Mouse (Mus musculus): ENCODE measurements around the gene Cdca3. TPM values are rescaled to one million over a fixed set of nuclear protein-coding genes. Genes with fewer than 3 reads are reported as not detected.
A peak's percentile ranks its signal among the peaks of the same experiment; 100 is the strongest.

The Cdca3 gene
- polyA plus RNA-seq, 1 experiment from 2014 or later = 85.1 TPM

- no peak for TF ChIP-seq CTCF (IDR thresholded peaks at IDR 0.05; ENCODE audit: low read depth)
- Histone ChIP-seq H3K36me3 (ENCODE audit: insufficient read depth, low read length) (no peaks in the 10 kb centered on the region), H3K9me3 (replicated peaks; ENCODE audit: low read length) (no peaks in the 10 kb centered on the region), H3K4me2 (ENCODE audit: low read length) (no peak overlapping the region), H3K4me3 (replicated peaks; ENCODE audit: low read depth, low read length) (no peak overlapping the region), H3K27ac (no peak overlapping the region), H3K27me3 (ENCODE audit: insufficient read depth, low read length) (no peaks in the 10 kb centered on the region), H3K9ac (ENCODE audit: low read depth, low read length) (0 out of 2 replicates have a peak overlapping the region, but pooled peaks have one; percentile 27), H3K4me1 (replicated peaks; ENCODE audit: insufficient read depth, low read length) (peaks cover 5% of the 10 kb centered on the region; the same call in 1 of the 2 replicates)
- DNase-seq (ENCODE audit: low spot score) (no peak), ATAC-seq (replicated peaks; ENCODE audit: low FRiP score, low read depth) (no peak)
- 29% methylated on average over 10 of the region's 10 CpGs for WGBS
These were observed 6.2 kb downstream of the Cdca3 start for GRCm38 (mm10) chr6:124835531-124835930.

GRCm38 (mm10) chr6:124836411-124836810 lies 7.1 kb downstream of the Cdca3 start:
- ATAC-seq (replicated peaks; ENCODE audit: low FRiP score, low read depth) = no peak
- no peaks in the 10 kb centered on the region for H3K9me3 ChIP-seq (replicated peaks; ENCODE audit: low read length)
- DNase-seq (ENCODE audit: low spot score) = peak; percentile 33
- H3K9ac ChIP-seq (ENCODE audit: low read depth, low read length) = no peak overlapping the region
- no peak overlapping the region for H3K4me3 ChIP-seq (replicated peaks; ENCODE audit: low read depth, low read length)
- TF ChIP-seq CTCF (IDR thresholded peaks at IDR 0.05; ENCODE audit: low read depth) = peak; percentile 20; the same call in 1 of the 2 replicates
- no peak overlapping the region for H3K27ac ChIP-seq
- H3K4me1 ChIP-seq (replicated peaks; ENCODE audit: insufficient read depth, low read length) = 0 out of 2 replicates have a peak, but pooled peaks cover 5% of the 10 kb centered on the region
- H3K27me3 ChIP-seq (ENCODE audit: insufficient read depth, low read length) = no peaks in the 10 kb centered on the region
- H3K4me2 ChIP-seq (ENCODE audit: low read length) = no peak overlapping the region
- WGBS = 63% methylated on average over 7 of the region's 7 CpGs
- H3K36me3 ChIP-seq (ENCODE audit: insufficient read depth, low read length) = no peaks in the 10 kb centered on the region

GRCm38 (mm10) chr6:124839805-124840204 lies 10.5 kb downstream of the Cdca3 start:
- Histone ChIP-seq H3K4me1 (replicated peaks; ENCODE audit: insufficient read depth, low read length) (0 out of 2 replicates have a peak, but pooled peaks cover 5% of the 10 kb centered on the region), H3K4me2 (ENCODE audit: low read length) (no peak overlapping the region), H3K9ac (ENCODE audit: low read depth, low read length) (peak overlapping the region; percentile 41; the same call in 1 of the 2 replicates)

GRCm38 (mm10) chr6:124840241-124841167 lies 11.2 kb downstream of the Cdca3 start, which contains the start of gene Gnb3:
TSS of gene Gnb3 (minus strand) at chr6:124840275.
- Histone ChIP-seq H3K27ac (no peak within 1 kb of the TSS), H3K4me2 (ENCODE audit: low read length) (no peak within 1 kb of the TSS), H3K4me3 (replicated peaks; ENCODE audit: low read depth, low read length) (no peak within 1 kb of the TSS), H3K27me3 (ENCODE audit: insufficient read depth, low read length) (no peaks in the 10 kb centered on the region), H3K4me1 (replicated peaks; ENCODE audit: insufficient read depth, low read length) (0 out of 2 replicates have a peak, but pooled peaks cover 4% of the 10 kb centered on the region), H3K36me3 (ENCODE audit: insufficient read depth, low read length) (no peaks in the 10 kb centered on the region), H3K9ac (ENCODE audit: low read depth, low read length) (peak within 1 kb of the TSS; percentile 41; the same call in 1 of the 2 replicates), H3K9me3 (replicated peaks; ENCODE audit: low read length) (no peaks in the 10 kb centered on the region)
- 30% methylated on average over 15 of the region's 15 CpGs for WGBS
- TF ChIP-seq CTCF (IDR thresholded peaks at IDR 0.05; ENCODE audit: low read depth) = no peak
- no peak for DNase-seq (ENCODE audit: low spot score)
- no peak for ATAC-seq (replicated peaks; ENCODE audit: low FRiP score, low read depth)

More at GRCm38 (mm10) chr6:124839805-124840204, 10.5 kb downstream of the Cdca3 start:
- DNase-seq (ENCODE audit: low spot score) = peak; percentile 19
- no peaks in the 10 kb centered on the region for H3K9me3 ChIP-seq (replicated peaks; ENCODE audit: low read length)
- 11% methylated on average over 8 of the region's 8 CpGs for WGBS
- no peak overlapping the region for H3K27ac ChIP-seq
- H3K4me3 ChIP-seq (replicated peaks; ENCODE audit: low read depth, low read length) = no peak overlapping the region
- ATAC-seq (replicated peaks; ENCODE audit: low FRiP score, low read depth) = 0 out of 2 replicates have a peak, but pooled peaks have one; percentile 19
- no peak for TF ChIP-seq CTCF (IDR thresholded peaks at IDR 0.05; ENCODE audit: low read depth)
- H3K36me3 ChIP-seq (ENCODE audit: insufficient read depth, low read length) = no peaks in the 10 kb centered on the region
- H3K27me3 ChIP-seq (ENCODE audit: insufficient read depth, low read length) = no peaks in the 10 kb centered on the region

GRCm38 (mm10) chr6:124847305-124847704 lies 18.0 kb downstream of the Cdca3 start:
- Histone ChIP-seq H3K4me3 (replicated peaks; ENCODE audit: low read depth, low read length) (no peak overlapping the region), H3K9ac (ENCODE audit: low read depth, low read length) (no peak overlapping the region), H3K9me3 (replicated peaks; ENCODE audit: low read length) (no peaks in the 10 kb centered on the region), H3K4me2 (ENCODE audit: low read length) (no peak overlapping the region), H3K27ac (no peak overlapping the region), H3K4me1 (replicated peaks; ENCODE audit: insufficient read depth, low read length) (no peaks in the 10 kb centered on the region), H3K36me3 (ENCODE audit: insufficient read depth, low read length) (no peaks in the 10 kb centered on the region), H3K27me3 (ENCODE audit: insufficient read depth, low read length) (no peaks in the 10 kb centered on the region)
- DNase-seq (ENCODE audit: low spot score) (peak; percentile 92), ATAC-seq (replicated peaks; ENCODE audit: low FRiP score, low read depth) (peak; percentile 68)
- TF ChIP-seq CTCF (IDR thresholded peaks at IDR 0.05; ENCODE audit: low read depth) = peak; percentile 97
- WGBS = 11% methylated on average over 9 of the region's 9 CpGs

- Histone ChIP-seq H3K27ac (no peak overlapping the region), H3K36me3 (ENCODE audit: insufficient read depth, low read length) (0 out of 2 replicates have a peak, but pooled peaks cover 4% of the 10 kb centered on the region), H3K4me1 (replicated peaks; ENCODE audit: insufficient read depth, low read length) (no peaks in the 10 kb centered on the region), H3K9ac (ENCODE audit: low read depth, low read length) (no peak overlapping the region), H3K4me2 (ENCODE audit: low read length) (no peak overlapping the region), H3K4me3 (replicated peaks; ENCODE audit: low read depth, low read length) (no peak overlapping the region), H3K9me3 (replicated peaks; ENCODE audit: low read length) (no peaks in the 10 kb centered on the region), H3K27me3 (ENCODE audit: insufficient read depth, low read length) (no peaks in the 10 kb centered on the region)
- WGBS = 61% methylated on average over 8 of the region's 8 CpGs
- DNase-seq (ENCODE audit: low spot score) (no peak), ATAC-seq (replicated peaks; ENCODE audit: low FRiP score, low read depth) (no peak)
- TF ChIP-seq CTCF (IDR thresholded peaks at IDR 0.05; ENCODE audit: low read depth) = no peak
These were observed 21.2 kb downstream of the Cdca3 start for GRCm38 (mm10) chr6:124850535-124850934.
